Mouse (Mus musculus): ENCODE data around the gene Atp2a3.

The Atp2a3 gene

GRCm38 (mm10) chr11:72954216-72954615 is 6.8 kb upstream of the Atp2a3 start:
- no peak for DNase-seq (ENCODE audit: low spot score)

GRCm38 (mm10) chr11:72955339-72955974 is 5.5 kb upstream of the Atp2a3 start:
- DNase-seq (ENCODE audit: low spot score), result no peak

- no peak for DNase-seq (ENCODE audit: low spot score)
These were observed 3.7 kb upstream of the Atp2a3 start for GRCm38 (mm10) chr11:72957318-72957717.

GRCm38 (mm10) chr11:72959924-72960679 is 867 bp upstream of the Atp2a3 start:
- no peak for DNase-seq (ENCODE audit: low spot score)

GRCm38 (mm10) chr11:72960723-72961071 is 272 bp upstream of the Atp2a3 start:
- no peak for DNase-seq (ENCODE audit: low spot score)

GRCm38 (mm10) chr11:72962378-72962777 is 1.4 kb downstream of the Atp2a3 start:
- DNase-seq (ENCODE audit: low spot score), result no peak

- DNase-seq (ENCODE audit: low spot score), result no peak
These were observed 2.3 kb downstream of the Atp2a3 start for GRCm38 (mm10) chr11:72963058-72963788.

- no peak for DNase-seq (ENCODE audit: low spot score)
These were observed 2.9 kb downstream of the Atp2a3 start for GRCm38 (mm10) chr11:72963789-72964294.

GRCm38 (mm10) chr11:72974995-72975503 is 14.1 kb downstream of the Atp2a3 start:
- DNase-seq (ENCODE audit: low spot score), result peak; percentile 80

GRCm38 (mm10) chr11:72982516-72982915 is 21.5 kb downstream of the Atp2a3 start:
- no peak for DNase-seq (ENCODE audit: low spot score)

- no peak for DNase-seq (ENCODE audit: low spot score)
These were observed 22.3 kb downstream of the Atp2a3 start for GRCm38 (mm10) chr11:72983283-72983682.

GRCm38 (mm10) chr11:72986745-72987144 is 25.8 kb downstream of the Atp2a3 start:
- no peak for DNase-seq (ENCODE audit: low spot score)

- no peak for DNase-seq (ENCODE audit: low spot score)
These were observed 26.3 kb downstream of the Atp2a3 start for GRCm38 (mm10) chr11:72987234-72987633.

- DNase-seq (ENCODE audit: low spot score), result no peak
These were observed 26.8 kb downstream of the Atp2a3 start for GRCm38 (mm10) chr11:72987807-72988206.

GRCm38 (mm10) chr11:72989044-72989443 is 28.1 kb downstream of the Atp2a3 start:
- no peak for DNase-seq (ENCODE audit: low spot score)

GRCm38 (mm10) chr11:72990688-72991087 is 29.7 kb downstream of the Atp2a3 start:
- no peak for DNase-seq (ENCODE audit: low spot score)

GRCm38 (mm10) chr11:72991961-72992360 is 31.0 kb downstream of the Atp2a3 start:
- DNase-seq (ENCODE audit: low spot score), result no peak

- DNase-seq (ENCODE audit: low spot score), result no peak
These were observed 35.4 kb downstream of the Atp2a3 start for GRCm38 (mm10) chr11:72996346-72996745.

GRCm38 (mm10) chr11:72996781-72997180 is 35.8 kb downstream of the Atp2a3 start:
- no peak for DNase-seq (ENCODE audit: low spot score)

- no peak for DNase-seq (ENCODE audit: low spot score)
These were observed 36.8 kb downstream of the Atp2a3 start for GRCm38 (mm10) chr11:72997529-72998326.

GRCm38 (mm10) chr11:72998771-72999170 is 37.8 kb downstream of the Atp2a3 start, which contains the start of gene P2rx1:
TSS of gene P2rx1 (plus strand) at chr11:72999103.
- no peak for DNase-seq (ENCODE audit: low spot score)

GRCm38 (mm10) chr11:73001029-73001428 is 40.1 kb downstream of the Atp2a3 start:
- peak; percentile 72 for DNase-seq (ENCODE audit: low spot score)

Data from MN1 (cell line).